Mouse (Mus musculus) urinary bladder, adult 2 months (tissue): Measurements from ENCODE around the gene Evx2. TPM values are rescaled to one million over a fixed set of nuclear protein-coding genes. Genes with fewer than 3 reads are reported as not detected.

ENCODE experiments used
- DNase-seq: peaks from one replicate; pipeline ENCODE4 v3.0.0; 2022; ENCODE audit warnings: low spot score
- polyA plus RNA-seq: library from polyadenylated mRNA; depleted of rRNA; stranded (reverse); fragments of >200 nt; gene quantifications from 2 replicates; pipeline ENCODE4 v1.2.3, GENCODE M21; 2012

The Evx2 gene
- polyA plus RNA-seq, 1 experiment: 0.56 TPM

GRCm38 (mm10) chr2:74667191-74667841 is 8.0 kb upstream of the Evx2 start:
- no peak for DNase-seq

- no peak for DNase-seq
Observed at GRCm38 (mm10) chr2:74666411-74666810, 7.1 kb upstream of the Evx2 start.

GRCm38 (mm10) chr2:74663291-74663925 is 4.1 kb upstream of the Evx2 start:
- no peak for DNase-seq

DNA sequence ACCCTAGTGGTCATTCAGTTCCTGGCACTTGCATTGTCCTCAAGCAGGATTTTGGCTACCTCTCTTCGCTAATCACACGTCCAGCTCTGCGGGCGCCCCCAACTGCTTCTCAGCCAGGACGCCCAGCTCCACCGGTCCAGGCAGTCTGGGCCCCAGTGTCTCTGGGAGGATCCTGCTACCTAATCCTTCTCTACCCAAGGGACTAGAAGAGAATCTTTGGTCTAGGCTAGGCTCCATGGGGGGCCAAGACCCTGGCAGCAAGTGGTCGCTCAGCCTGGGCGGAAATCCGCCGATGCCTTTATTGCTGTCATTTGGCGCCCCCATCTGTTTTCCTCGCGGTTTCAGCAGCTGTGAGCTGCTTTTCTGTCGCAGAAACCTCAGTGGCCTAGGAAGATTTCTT is 2.3 kb upstream of the Evx2 start:
- DNase-seq: no peak

DNA sequence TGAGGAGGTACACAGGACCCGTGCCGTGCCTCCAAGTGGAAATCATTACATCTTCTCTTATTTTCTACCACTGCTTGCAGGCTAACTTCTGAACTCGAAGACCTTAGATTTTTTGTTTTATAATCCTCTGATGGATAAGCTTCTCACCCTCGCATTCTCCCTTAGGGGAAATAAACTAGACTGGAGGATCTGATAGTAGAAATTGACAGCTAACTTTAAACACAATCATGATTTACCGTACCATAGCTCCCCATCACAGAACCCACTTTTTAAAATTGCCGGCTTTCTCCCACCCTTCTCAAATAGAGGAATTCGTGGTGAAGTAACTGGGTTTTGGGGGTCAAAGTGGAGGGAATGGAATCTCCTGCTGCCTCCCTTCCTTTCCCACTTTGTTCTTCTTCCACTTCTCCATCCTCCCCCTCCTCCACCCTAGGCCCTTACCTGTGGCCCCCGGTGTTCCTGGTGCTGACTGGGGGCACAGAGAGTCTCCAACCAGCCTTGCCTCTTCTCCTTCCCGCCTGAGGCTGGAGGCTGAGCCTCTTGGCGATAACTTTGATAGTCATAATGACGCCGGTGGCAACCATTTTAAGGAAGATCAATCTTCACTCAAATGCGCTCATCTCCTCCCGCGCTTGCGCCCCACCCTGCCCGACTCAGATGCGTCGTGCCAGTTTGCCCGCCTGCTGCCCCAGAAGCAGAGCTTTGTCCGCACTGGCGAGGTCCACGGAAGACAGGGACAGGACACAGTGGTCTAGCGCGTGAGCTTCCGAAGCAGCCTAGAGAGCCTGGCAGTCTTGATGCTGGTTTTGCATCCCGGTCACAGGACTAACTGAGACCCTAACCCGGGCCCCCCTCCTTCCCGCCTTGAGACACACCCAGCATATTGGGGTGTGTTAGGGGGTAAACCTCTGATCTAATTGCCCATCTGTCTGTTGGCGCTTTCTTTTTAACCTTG is 1.3 kb upstream of the Evx2 start:
- no peak for DNase-seq

- no peak for DNase-seq
Observed at GRCm38 (mm10) chr2:74658667-74659371, 538 bp downstream of the Evx2 start.

GRCm38 (mm10) chr2:74658024-74658666 is 1.2 kb downstream of the Evx2 start:
- no peak for DNase-seq

DNA sequence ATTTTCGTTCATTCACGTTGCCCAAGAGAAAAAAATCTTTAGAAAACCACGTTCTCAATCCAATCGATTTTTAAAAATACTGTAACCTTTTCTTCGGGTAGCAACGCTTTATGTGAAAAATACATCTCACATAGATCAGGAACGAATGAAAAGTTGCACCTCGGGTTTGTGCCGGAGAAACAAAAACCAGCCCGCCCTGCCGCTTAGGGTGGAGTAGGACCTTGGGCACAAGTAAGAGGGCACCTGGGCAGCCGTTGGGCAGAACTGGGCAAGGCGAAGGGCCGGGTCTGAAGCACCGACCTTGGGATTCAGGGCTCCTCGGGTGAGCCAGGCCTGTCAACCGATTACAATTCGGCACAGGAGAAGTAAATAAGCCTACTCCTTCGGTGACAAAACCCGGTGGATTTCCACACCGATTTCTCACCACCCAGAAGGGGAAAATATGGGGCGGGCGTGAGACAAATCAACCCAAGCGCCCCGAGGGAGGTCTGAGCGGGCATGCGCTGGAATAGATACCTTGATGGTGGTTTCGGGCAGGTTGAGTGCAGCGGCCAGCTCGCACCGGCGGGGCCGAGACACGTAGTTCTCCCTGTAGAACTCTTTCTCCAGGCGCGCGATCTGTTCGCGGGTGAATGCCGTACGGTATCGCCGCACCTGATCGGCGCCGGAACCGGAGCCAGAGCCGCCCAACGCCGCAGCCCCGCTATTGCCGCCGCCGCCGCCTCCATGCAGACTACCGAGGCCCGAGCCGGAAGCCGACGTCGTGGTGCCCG is 1.9 kb downstream of the Evx2 start:
- DNase-seq: peak; percentile 31

DNA sequence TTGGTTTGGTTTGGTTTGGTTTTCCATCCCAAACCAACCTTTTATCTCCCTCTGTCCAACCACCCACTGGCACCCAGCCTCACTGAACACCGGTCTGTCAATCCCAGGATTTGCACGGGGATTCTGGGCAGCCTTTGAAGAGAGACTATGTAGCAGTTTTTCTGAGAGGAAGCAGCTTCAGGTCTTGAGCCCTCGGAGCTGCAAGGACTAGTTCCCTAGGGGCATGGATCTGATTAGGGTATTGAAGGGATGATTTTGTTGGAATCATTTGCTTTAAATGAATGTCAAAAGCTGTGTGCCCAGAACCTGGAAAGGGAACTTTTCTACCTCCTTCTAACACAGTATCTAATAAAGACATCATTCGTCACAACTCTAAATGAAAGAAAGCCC is 2.7 kb downstream of the Evx2 start:
- no peak for DNase-seq

GRCm38 (mm10) chr2:74655821-74656631 is 3.3 kb downstream of the Evx2 start:
- no peak for DNase-seq

DNA sequence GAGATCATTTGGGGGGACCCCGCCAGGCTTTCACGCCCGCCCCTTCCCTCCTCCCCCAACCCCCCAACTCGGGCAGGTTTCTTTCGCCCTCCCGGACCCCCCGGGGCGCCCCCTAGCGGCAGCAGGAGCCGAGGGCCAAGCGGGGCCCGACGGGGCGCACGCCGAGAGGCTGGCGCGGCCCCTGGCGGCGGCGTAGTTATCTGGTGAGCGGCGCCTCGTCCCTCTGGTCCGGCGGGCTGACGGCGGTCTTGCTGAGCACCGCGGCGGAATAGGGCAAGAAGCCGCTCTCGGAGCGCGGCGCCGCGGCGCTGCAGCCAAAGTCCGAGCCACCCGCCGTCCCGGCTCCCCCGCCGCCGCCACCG is 4.0 kb downstream of the Evx2 start:
- peak; percentile 49 for DNase-seq

- DNase-seq: no peak
Observed at GRCm38 (mm10) chr2:74654743-74655419, 4.5 kb downstream of the Evx2 start.

DNA sequence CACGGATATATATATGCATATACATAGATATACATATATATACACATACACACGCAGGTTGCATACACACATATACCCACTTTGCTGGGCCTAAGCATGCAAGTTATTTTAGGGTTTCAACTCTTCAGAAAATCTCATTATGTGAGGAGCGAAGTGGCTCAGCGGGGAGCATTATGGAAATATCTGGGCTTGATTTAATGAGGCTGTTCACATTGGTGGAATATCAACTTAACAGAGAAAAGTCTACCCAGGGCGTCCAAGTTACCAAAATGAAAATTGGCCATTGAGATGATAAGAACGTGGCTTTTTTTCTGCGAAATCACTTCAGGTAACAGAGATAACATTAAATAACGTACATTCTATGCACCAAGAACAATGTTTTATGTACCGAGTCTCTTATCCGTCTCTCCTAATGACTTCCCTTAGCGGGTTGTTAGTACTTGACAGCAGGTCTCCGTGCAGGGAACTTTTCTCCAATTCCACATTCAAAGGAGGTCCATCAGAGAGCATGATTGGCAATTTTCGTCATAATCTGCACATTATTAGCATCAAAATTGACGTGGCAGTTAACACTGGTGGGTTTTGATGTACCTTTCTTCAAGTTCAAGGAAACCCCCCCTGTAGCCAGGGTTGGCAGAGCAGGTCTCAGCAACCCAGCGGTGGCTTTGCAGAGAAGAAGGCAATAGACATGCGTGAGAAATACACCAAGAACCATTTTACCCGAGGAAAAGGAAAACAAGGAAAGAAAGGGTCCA is 5.4 kb downstream of the Evx2 start:
- DNase-seq: no peak

- DNase-seq: no peak
Observed at GRCm38 (mm10) chr2:74652996-74653340, 6.4 kb downstream of the Evx2 start.

GRCm38 (mm10) chr2:74647082-74647864 is 12.1 kb downstream of the Evx2 start:
- no peak for DNase-seq

- DNase-seq: no peak
Observed at GRCm38 (mm10) chr2:74645631-74646030, 13.7 kb downstream of the Evx2 start.

GRCm38 (mm10) chr2:74642431-74642830 is 16.9 kb downstream of the Evx2 start:
- DNase-seq: no peak

- DNase-seq: no peak
Observed at GRCm38 (mm10) chr2:74635412-74635811, 23.9 kb downstream of the Evx2 start.
